Mouse (Mus musculus) intestine, postnatal 0 days (tissue): ENCODE data around the gene Fancl. TPM values are rescaled to one million over a fixed set of nuclear protein-coding genes. Genes with fewer than 3 reads are reported as not detected.

Source experiments
- ATAC-seq: fragments of 200-750 bp; cut with Nextera tagmentation; 2 replicates; pipeline ENCODE4 v1.8.0; 2017; ENCODE audit warnings: mild to moderate bottlenecking, moderate TSS enrichment, moderate library complexity
- H3K27ac ChIP-seq: fragments of 300-500 bp; sonication (generic); 2 replicates; pipeline ENCODE4 v1.5.1; 2014; ENCODE audit warnings: mild to moderate bottlenecking, low read depth, low read length, moderate library complexity
- H3K27me3 ChIP-seq: fragments of 300-500 bp; sonication (generic); replicated peaks from 2 replicates; pipeline ENCODE4 v1.6.1; 2014; ENCODE audit warnings: low read length, mixed read lengths; ENCODE audit not compliant: control insufficient read depth, insufficient read depth
- H3K36me3 ChIP-seq: fragments of 300-500 bp; sonication (generic); 2 replicates; pipeline ENCODE4 v1.6.1; 2014; ENCODE audit warnings: mild to moderate bottlenecking, moderate library complexity; ENCODE audit not compliant: control insufficient read depth, insufficient read depth
- H3K4me1 ChIP-seq: fragments of 300-500 bp; sonication (generic); replicated peaks from 2 replicates; pipeline ENCODE4 v1.6.1; 2014; ENCODE audit warnings: antibody characterized with exemption, low read length, mixed read lengths; ENCODE audit not compliant: control insufficient read depth, insufficient read depth
- H3K4me2 ChIP-seq: fragments of 300-500 bp; sonication (generic); replicated peaks from 2 replicates; pipeline ENCODE4 v1.6.1; 2014; ENCODE audit warnings: low read depth, mild to moderate bottlenecking, moderate library complexity
- H3K4me3 ChIP-seq: fragments of 300-500 bp; sonication (generic); 2 replicates; pipeline ENCODE4 v1.5.1; 2014; ENCODE audit warnings: low read depth, low read length
- H3K9ac ChIP-seq: fragments of 300-500 bp; sonication (generic); 2 replicates; pipeline ENCODE4 v1.6.1; 2014; ENCODE audit warnings: mild to moderate bottlenecking, low read depth, low read length
- H3K9me3 ChIP-seq: fragments of 300-500 bp; sonication (generic); 2 replicates; pipeline ENCODE4 v1.6.1; 2016; ENCODE audit warnings: mixed run types; ENCODE audit not compliant: control insufficient read depth
- CTCF ChIP-seq: sonication (generic); IDR thresholded peaks from 2 replicates; pipeline ENCODE4 v1.5.1; 2016; ENCODE audit warnings: low read depth, mild to moderate bottlenecking, control low read depth, antibody characterized with exemption, moderate library complexity
- WGBS: fragments of 180-500 bp; shearing (Covaris S2); extraction: QIAGEN DNeasy Blood & Tissue Kit; methylation state at CpG from one replicate; pipeline ENCODE4 v1.1.7; 2014; 5-methylcytosine and 5-hydroxymethylcytosine counted together
- polyA plus RNA-seq: library from polyadenylated mRNA; unstranded; fragments of >200 nt; fragmentation: Nextera tagmentation; extraction: Ambion mirVana; gene quantifications from 2 replicates; pipeline ENCODE4 v1.2.1, GENCODE M21; 2015

Fancl gene
- polyA plus RNA-seq, 1 experiment from 2014 or later, result 10.3 TPM

DNA sequence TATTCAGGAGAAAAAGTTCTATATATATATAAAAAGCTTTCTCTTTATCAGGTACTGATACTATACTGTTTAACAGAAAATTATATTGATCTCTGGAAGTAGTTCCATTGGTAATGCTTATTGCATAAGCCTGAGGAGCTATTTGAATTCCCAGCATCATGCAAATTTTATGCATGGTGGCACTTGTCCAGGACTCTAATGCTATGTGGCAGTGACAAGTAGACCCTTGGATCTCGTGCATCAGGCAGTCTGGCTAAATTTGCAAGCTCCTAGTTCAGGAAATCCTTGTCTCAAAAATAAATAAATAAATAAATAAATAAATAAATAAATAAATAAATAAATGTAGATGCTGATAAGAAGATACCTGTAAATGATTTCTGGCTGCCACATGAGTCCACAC, 55.2 kb downstream of the Fancl start:
- H3K27ac ChIP-seq, result no peak overlapping the region
- H3K4me3 ChIP-seq, result no peak overlapping the region
- no peaks in the 10 kb centered on the region for H3K4me1 ChIP-seq
- no peak for TF ChIP-seq CTCF
- no peaks in the 10 kb centered on the region for H3K27me3 ChIP-seq
- no peak overlapping the region for H3K9ac ChIP-seq
- WGBS, result 84% methylated on average over 1 of the region's 1 CpGs
- no peak for ATAC-seq
- peaks cover 8% of the 10 kb centered on the region; the same call in 1 of the 2 replicates for H3K36me3 ChIP-seq
- no peaks in the 10 kb centered on the region for H3K9me3 ChIP-seq
- H3K4me2 ChIP-seq, result no peak overlapping the region

DNA sequence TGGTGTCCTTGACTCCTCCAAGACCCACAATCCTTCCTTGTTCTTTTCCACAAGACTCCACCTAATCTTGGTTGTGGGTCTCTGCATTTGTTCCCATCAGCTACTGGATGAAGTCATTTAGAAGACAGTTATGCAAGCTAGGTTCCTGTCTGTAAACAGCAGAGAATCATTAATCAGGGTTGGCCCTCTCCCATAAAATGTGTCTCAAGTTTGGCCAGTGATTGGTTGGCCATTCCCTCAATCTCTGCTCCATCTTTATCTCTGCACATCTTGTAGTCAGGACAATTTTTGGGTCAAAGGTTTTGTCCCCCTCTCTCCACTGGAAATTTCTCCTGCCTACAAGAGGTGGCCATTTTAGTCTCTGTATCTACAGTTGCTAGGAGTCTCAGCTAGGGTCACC, 58.4 kb downstream of the Fancl start:
- Histone ChIP-seq H3K27ac (no peak overlapping the region), H3K4me1 (no peaks in the 10 kb centered on the region), H3K4me2 (no peak overlapping the region), H3K9ac (no peak overlapping the region), H3K27me3 (no peaks in the 10 kb centered on the region), H3K4me3 (no peak overlapping the region), H3K36me3 (peaks cover 8% of the 10 kb centered on the region; the same call in 1 of the 2 replicates), H3K9me3 (no peaks in the 10 kb centered on the region)
- TF ChIP-seq CTCF, result no peak
- no peak for ATAC-seq

DNA sequence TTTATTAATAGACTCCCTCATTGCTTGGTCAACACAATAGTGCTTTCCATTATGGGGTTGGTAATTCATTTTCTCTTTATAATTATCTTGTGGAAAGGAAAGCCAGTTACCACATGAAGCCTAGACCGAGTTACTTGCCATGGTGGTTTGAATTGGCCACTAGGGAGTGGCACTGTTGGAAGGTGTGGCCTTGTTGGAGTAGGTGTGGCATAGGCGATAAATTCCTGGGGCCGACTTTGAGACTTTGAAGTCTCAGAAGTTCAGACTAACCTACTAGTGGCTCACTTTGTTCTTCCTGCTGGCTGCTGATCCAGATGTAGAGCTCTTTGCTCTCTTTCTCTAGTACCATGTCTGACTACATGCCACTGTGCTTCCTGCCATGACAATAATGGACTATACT, 63.9 kb downstream of the Fancl start:
- Histone ChIP-seq H3K9me3 (no peaks in the 10 kb centered on the region), H3K27me3 (no peaks in the 10 kb centered on the region), H3K27ac (no peak overlapping the region), H3K9ac (no peak overlapping the region), H3K4me2 (no peak overlapping the region), H3K36me3 (no peaks in the 10 kb centered on the region), H3K4me3 (no peak overlapping the region), H3K4me1 (no peaks in the 10 kb centered on the region)
- 60% methylated on average over 3 of the region's 3 CpGs for WGBS
- ATAC-seq, result peak; percentile 64
- TF ChIP-seq CTCF, result no peak

- no peak for ATAC-seq
Observed at GRCm38 (mm10) chr11:26450636-26451035, 64.7 kb downstream of the Fancl start.

GRCm38 (mm10) chr11:26451228-26451627, 65.3 kb downstream of the Fancl start:
- TF ChIP-seq CTCF, result no peak

More at GRCm38 (mm10) chr11:26450636-26451035, 64.7 kb downstream of the Fancl start:
- H3K27me3 ChIP-seq, result no peaks in the 10 kb centered on the region
- TF ChIP-seq CTCF, result no peak
- no peaks in the 10 kb centered on the region for H3K4me1 ChIP-seq
- WGBS, result 95% methylated on average over 1 of the region's 1 CpGs
- H3K9ac ChIP-seq, result no peak overlapping the region
- no peaks in the 10 kb centered on the region for H3K9me3 ChIP-seq
- H3K4me3 ChIP-seq, result no peak overlapping the region
- H3K4me2 ChIP-seq, result no peak overlapping the region
- no peak overlapping the region for H3K27ac ChIP-seq
- H3K36me3 ChIP-seq, result no peaks in the 10 kb centered on the region

GRCm38 (mm10) chr11:26452693-26453092, 66.8 kb downstream of the Fancl start:
- TF ChIP-seq CTCF, result no peak

More at GRCm38 (mm10) chr11:26451228-26451627, 65.3 kb downstream of the Fancl start:
- H3K9ac ChIP-seq, result no peak overlapping the region
- no peak overlapping the region for H3K27ac ChIP-seq
- H3K27me3 ChIP-seq, result no peaks in the 10 kb centered on the region
- H3K4me1 ChIP-seq, result no peaks in the 10 kb centered on the region
- ATAC-seq, result no peak
- 86% methylated on average over 2 of the region's 2 CpGs for WGBS
- H3K4me3 ChIP-seq, result no peak overlapping the region
- no peaks in the 10 kb centered on the region for H3K36me3 ChIP-seq
- H3K9me3 ChIP-seq, result no peaks in the 10 kb centered on the region
- H3K4me2 ChIP-seq, result no peak overlapping the region

DNA sequence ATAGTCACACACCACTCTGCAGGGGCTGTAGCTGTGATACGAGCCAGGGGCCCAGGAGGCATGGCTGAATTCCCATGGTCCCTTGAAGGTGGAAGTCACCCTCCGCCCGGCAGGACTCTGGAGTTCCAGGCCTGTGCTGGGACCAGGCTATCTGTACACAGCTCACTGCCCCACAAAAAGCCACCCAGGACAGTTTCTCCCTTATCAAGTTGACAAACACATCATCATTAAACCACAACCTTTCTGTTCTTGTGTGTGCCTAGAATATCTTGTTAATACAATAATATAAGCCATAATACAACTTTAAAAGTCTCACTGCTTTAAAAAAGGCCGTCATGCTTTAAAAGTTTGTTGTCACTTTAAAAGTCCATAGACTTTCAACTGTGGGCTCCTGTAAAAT, 68.1 kb downstream of the Fancl start:
- 90% methylated on average over 4 of the region's 4 CpGs for WGBS
- no peak overlapping the region for H3K27ac ChIP-seq
- no peak overlapping the region for H3K9ac ChIP-seq
- no peaks in the 10 kb centered on the region for H3K9me3 ChIP-seq
- no peak overlapping the region for H3K4me2 ChIP-seq
- H3K4me1 ChIP-seq, result no peaks in the 10 kb centered on the region
- no peak overlapping the region for H3K4me3 ChIP-seq
- TF ChIP-seq CTCF, result no peak
- H3K27me3 ChIP-seq, result no peaks in the 10 kb centered on the region
- ATAC-seq, result no peak
- H3K36me3 ChIP-seq, result no peaks in the 10 kb centered on the region

More at GRCm38 (mm10) chr11:26452693-26453092, 66.8 kb downstream of the Fancl start:
- no peak for ATAC-seq
- H3K36me3 ChIP-seq, result no peaks in the 10 kb centered on the region
- no peak overlapping the region for H3K4me2 ChIP-seq
- no peaks in the 10 kb centered on the region for H3K27me3 ChIP-seq
- 87% methylated on average over 4 of the region's 4 CpGs for WGBS
- H3K9me3 ChIP-seq, result no peaks in the 10 kb centered on the region
- no peak overlapping the region for H3K27ac ChIP-seq
- H3K9ac ChIP-seq, result no peak overlapping the region
- H3K4me3 ChIP-seq, result no peak overlapping the region
- no peaks in the 10 kb centered on the region for H3K4me1 ChIP-seq
